Mouse (Mus musculus): ENCODE data around the gene Gas2. TPM values are rescaled to one million over a fixed set of nuclear protein-coding genes. Genes with fewer than 3 reads are reported as not detected.

Gene Gas2
- total RNA-seq, 2 experiments from 2014 or later: 47.8 to 49.9 TPM

DNA sequence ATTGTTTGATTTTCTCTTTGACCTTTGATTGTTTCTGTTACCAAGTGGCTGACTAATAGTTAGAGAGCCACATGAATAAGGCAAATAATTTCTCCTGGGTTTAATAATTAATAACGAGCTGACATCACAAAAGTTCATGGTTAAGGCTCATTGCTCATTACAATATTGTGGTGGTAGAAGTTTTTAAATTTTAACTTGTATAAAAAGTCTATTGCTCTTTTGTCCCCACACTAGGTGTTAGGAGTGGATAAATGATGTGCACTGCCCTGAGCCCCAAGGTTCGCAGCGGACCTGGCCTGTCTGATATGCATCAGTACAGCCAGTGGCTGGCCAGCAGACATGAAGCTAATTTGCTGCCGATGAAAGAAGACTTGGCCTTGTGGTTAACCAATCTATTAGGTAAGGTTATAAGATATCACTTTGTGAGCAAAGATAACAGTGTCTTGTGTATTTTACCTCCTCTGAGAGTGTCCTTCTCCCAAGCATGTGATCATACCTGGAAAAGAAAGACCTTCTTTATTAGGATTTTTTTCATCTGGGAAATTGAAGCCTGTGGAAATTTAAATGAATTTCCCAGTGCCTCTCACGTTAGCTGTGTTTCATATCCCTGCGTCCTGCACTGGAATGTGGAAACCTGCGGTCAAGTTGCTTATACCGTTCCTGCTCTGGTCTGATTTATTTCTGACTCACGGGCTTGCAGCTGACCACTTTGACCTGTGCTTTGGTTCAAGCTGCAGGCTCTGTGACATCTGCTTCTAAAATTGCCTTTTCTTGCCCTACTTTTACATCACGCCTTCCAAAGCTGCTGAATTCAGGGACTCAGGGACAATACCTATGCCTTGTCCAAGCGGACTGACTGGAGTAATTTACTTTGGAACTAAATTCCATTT, 26.1 kb downstream of the Gas2 start:
- no peak overlapping the region for H3K4me3 ChIP-seq
- no peak for TF ChIP-seq CTCF (IDR thresholded peaks at IDR 0.05)
- DNase-seq (ENCODE audit: extremely low spot score in 1 of 2, low spot score in 2 of 2): no peak
- no peak overlapping the region for H3K27ac ChIP-seq
- intact Hi-C loops (cut with DNase I): no loop called here

DNA sequence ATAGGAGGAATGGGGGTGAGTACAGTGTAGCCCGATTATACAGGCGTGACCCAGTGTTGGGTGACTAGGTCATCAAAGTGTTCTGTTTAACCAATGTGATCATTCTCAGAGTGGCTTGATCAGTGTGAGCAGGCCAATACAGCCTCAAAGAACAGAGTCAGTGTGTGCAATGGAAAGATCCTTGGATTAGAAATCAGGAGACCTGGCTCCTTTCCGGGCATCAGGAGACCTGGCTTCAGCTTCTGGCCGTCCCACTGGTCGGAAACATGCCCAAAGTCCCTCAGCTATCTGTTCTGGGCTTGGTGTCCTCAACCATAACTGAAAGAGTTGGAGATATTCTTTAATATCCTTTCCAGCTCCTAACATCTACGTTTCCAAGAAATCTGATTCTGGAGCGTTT, 27.8 kb downstream of the Gas2 start:
- no peak for DNase-seq (ENCODE audit: extremely low spot score in 1 of 2, low spot score in 2 of 2)
- no peak overlapping the region for H3K4me3 ChIP-seq
- no peak overlapping the region for H3K27ac ChIP-seq
- TF ChIP-seq CTCF (IDR thresholded peaks at IDR 0.05): no peak
- intact Hi-C loops (cut with DNase I): no loop called here

DNA sequence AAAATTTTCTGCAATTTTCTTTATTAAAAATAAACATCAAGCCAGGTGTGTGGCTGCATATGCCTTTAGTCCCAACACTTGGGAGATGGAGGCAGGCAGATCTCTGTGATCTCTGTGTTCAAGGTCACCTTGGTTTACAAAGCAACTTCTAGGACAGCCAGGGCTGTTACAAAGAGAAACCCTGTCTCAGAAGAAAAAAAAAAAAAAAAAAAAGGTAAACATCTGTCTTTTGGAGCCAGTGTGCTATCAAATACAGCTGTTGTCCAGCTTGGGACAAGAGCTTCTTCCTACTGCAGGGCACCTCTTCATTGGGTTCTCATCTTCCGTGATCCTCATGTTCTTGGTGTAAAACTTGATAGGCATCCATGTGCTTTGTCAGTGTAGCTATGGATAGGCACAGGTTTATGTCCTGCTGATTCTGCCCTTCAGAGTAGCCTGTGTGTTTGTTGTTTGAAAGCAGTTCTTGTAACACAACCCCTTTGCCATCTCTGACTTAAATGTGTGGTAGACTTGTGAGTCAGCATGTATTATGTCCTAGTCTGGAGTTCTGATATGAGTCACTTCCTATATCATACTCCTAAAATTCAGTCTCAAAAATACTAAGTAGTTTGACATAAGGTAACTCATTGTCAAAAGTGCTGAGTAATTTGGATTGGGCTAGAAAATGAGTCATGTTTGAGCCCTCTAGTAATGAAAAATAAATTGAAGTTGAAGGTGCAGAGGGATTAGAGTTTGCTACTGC, 30.6 kb downstream of the Gas2 start:
- no peak for TF ChIP-seq CTCF (IDR thresholded peaks at IDR 0.05)
- Histone ChIP-seq H3K27ac (no peak overlapping the region), H3K4me3 (no peak overlapping the region)
- DNase-seq (ENCODE audit: extremely low spot score in 1 of 2, low spot score in 2 of 2): no peak
- intact Hi-C loops (cut with DNase I): no loop called here

DNA sequence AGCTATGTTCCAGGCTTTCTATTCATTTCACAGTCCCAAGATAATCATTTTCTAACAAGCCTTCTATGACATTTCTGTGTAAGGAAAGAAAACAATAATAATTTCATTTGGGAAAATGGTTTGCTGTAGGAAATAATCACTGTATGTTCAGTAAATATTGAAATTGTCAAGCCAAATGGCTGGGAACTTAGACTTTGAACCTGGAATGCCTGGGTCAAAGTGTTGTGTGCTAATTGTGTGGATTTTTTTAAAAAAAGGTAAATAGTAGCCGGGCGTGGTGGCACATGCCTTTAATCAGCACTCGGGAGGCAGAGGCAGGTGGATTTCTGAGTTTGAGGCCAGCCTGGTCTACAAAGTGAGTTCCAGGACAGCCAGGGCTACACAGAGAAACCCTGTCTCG, 31.2 kb downstream of the Gas2 start:
- no peak overlapping the region for H3K27ac ChIP-seq
- H3K4me3 ChIP-seq: no peak overlapping the region
- intact Hi-C loops (cut with DNase I): no loop called here
- TF ChIP-seq CTCF (IDR thresholded peaks at IDR 0.05): no peak
- no peak for DNase-seq (ENCODE audit: extremely low spot score in 1 of 2, low spot score in 2 of 2)

DNA sequence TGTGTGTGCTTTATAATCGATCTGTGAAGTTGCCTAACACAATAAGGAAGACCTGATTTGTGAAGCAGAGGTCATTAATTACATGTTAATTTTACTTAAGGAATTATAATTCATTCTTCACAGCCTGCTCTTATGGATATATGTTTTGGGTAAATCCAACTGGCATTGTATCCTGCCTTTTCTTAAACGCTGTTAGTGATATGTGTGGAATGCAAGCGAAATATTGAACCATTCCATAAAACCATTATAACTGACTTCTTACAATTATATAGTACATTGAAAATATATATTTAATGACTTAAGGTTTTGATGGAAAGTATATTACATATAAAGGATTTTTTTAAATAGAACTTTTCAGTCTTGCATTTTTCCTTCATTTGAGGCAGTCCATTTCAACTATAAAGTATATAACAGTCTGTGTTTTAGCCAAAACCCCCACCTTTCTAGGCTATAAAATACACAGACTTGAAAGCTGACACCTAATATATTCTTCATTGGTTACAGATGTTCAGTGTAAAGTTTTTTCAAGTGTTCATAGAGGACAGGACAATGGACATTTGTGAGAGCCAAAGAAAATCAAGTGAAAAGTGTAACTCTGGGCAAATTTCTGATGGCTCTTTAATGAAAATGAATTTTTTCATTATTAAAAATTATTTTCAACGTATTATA, 32.5 kb downstream of the Gas2 start:
- Histone ChIP-seq H3K27ac (no peak overlapping the region), H3K4me3 (no peak overlapping the region)
- no peak for TF ChIP-seq CTCF (IDR thresholded peaks at IDR 0.05)
- no peak for DNase-seq (ENCODE audit: extremely low spot score in 1 of 2, low spot score in 2 of 2)
- intact Hi-C loops (cut with DNase I): no loop called here

DNA sequence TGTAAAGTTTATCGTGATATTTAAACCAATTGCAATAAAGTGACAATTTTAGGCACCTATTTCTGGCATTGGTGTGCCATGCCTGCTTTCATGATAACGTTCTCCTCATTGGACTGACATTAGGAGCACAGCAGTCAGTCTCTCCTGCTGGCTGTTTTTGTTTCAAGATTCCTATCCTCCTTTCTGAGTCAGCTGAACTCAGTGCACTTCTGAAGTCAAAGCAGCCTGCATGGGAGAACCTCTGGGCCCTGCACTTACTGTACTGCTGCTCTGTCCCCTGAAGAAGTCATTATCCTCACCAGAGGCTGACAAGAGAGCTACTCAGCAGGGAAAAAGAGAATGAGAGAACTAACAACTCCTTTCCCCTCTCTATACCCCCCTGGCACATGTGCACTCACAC, 33.1 kb downstream of the Gas2 start:
- TF ChIP-seq CTCF (IDR thresholded peaks at IDR 0.05): no peak
- Histone ChIP-seq H3K4me3 (no peak overlapping the region), H3K27ac (no peak overlapping the region)
- intact Hi-C loops (cut with DNase I): no loop called here
- DNase-seq (ENCODE audit: extremely low spot score in 1 of 2, low spot score in 2 of 2): no peak

DNA sequence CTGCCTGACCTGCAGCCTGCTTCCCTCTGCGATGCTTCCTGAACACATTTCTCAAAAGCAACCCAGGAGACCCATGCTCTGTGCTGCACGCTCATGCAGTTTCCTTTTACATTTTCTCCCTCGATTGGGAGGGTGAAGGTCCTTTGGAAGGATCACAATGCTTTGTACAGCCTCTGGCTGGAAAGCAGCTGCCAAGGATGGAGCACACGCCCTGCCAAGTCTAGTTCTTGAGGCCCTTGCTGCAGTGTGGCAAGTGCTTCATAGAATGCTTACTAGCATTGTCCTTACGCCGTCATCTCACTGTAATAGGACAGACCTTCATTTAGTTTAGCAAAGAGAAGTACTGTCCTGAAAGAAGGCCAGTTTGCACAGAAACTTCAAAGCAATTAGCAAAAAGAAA, 37.3 kb downstream of the Gas2 start:
- intact Hi-C loops (cut with DNase I): no loop called here
- Histone ChIP-seq H3K27ac (no peak overlapping the region), H3K4me3 (no peak overlapping the region)
- no peak for TF ChIP-seq CTCF (IDR thresholded peaks at IDR 0.05)
- no peak for DNase-seq (ENCODE audit: extremely low spot score in 1 of 2, low spot score in 2 of 2)

DNA sequence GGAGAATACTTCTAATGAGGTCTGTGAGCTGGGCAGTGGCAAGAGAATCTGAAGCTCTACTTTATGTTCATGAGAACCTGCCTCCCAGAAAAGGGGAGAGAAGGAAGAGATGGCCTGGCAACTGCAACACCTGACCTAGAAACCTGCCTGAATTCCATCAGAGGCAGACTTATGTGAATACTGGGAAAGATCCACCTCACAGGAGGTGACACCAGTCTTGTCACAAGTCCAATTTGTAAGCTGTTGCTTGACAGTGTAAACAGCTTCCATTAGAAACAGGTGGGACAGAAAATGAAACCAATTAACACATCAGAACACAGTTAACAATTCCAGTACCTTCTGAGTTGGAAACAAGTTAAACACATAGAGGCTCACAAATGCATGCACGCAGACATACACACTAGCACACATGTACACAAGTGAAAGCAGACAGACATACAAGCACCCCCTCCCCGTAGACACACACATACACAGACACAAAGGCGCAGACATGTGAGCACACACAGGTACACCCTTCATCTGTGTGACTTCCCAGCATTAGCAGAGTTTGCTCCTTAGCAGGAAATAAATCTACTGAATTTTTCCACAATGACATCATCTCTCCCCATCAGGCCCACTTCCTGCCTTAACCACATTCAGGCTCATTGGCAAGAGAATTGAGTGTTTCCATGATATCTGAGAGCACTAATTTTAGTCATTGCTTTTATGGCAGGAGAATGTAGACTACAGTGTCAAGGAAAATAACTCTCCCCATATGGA, 51.7 kb downstream of the Gas2 start:
- intact Hi-C loops (cut with DNase I): no loop called here
- Histone ChIP-seq H3K4me3 (no peak overlapping the region), H3K27ac (no peak overlapping the region)
- no peak for TF ChIP-seq CTCF (IDR thresholded peaks at IDR 0.05)
- no peak for DNase-seq (ENCODE audit: extremely low spot score in 1 of 2, low spot score in 2 of 2)

DNA sequence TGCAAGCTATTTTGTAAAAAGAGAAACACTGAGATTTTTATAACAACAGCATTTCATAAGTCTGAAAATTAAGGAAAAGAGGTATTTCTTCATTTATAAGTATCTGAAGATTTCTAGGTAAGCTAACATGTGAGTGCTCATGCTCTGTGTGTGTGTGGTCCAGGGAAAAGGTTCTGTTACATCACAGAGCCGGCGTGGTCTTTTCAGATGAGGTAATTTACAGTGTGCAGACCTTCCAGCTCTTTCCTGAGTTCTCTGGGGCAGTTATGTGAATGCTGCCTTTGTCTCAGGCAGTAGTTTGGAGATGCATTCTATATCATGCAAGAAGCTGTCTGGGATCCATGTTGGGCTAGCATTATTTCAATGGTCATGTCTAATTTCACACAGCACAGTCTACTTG, 52.3 kb downstream of the Gas2 start:
- intact Hi-C loops (cut with DNase I): no loop called here
- Histone ChIP-seq H3K4me3 (no peak overlapping the region), H3K27ac (no peak overlapping the region)
- no peak for DNase-seq (ENCODE audit: extremely low spot score in 1 of 2, low spot score in 2 of 2)
- no peak for TF ChIP-seq CTCF (IDR thresholded peaks at IDR 0.05)

DNA sequence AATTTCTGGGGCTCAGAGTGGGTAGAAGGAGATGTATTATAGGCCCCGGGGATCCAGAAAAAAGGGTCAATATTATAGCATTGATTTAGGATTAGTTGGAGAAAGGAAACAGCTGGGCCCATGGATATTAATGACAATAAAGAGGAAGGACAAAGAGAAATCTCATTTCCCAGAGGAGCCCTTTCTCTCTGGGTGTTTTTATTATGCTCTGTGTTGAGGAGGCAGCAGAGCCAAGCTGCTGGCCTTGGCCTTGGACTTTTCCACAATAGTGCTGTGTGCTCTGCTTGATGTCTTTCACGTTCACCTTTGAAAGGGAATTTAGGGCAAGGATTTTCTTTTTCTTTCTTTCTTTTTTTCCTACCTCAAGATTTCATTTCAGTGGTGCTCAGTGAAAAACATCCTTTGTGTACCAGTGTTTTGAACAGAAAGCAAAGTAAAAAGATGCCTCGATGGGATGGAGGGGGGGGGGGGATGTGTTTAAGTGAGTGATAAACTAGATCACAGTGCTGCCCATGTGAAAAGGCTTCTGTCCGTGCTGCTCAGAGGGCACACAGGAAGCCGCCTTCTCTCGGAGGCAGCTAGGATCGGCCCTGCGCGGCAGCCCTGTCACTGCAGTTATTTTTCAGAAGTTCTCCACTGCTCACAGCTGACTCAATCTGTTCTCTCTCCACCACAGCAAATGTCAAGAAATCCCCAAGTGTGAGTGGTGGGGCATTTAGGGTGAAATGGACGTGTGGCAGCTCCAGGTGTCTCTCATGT, 67.1 kb downstream of the Gas2 start:
- TF ChIP-seq CTCF (IDR thresholded peaks at IDR 0.05): no peak
- Histone ChIP-seq H3K27ac (no peak overlapping the region), H3K4me3 (no peak overlapping the region)
- DNase-seq (ENCODE audit: extremely low spot score in 1 of 2, low spot score in 2 of 2): no peak
- intact Hi-C loops (cut with DNase I): no loop called here

DNA sequence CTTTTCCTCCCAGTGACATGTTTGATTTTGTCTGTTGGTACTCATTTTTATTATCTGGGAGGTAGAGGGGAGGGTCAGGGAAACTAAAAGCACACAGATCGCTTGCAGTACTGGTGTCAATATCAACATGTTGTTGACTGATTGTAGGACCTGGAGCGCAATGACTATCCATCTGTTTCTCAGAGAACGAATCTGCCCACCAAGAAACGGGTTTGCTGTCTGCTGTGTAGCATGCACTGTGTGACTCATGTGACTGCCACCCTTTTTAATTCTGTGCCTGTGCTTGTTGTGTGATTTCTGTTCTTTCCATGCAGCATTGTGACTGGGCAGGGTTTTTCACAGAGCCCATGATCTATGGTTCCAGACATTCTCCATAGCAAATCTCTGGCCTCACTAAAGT, 69.4 kb downstream of the Gas2 start:
- no peak for TF ChIP-seq CTCF (IDR thresholded peaks at IDR 0.05)
- intact Hi-C loops (cut with DNase I): no loop called here
- no peak overlapping the region for H3K27ac ChIP-seq
- H3K4me3 ChIP-seq: no peak overlapping the region
- no peak for DNase-seq (ENCODE audit: extremely low spot score in 1 of 2, low spot score in 2 of 2)

All from left cerebral cortex, adult 2 months (tissue).